Mouse (Mus musculus): ENCODE data around the gene Birc6. TPM values are rescaled to one million over a fixed set of nuclear protein-coding genes. Genes with fewer than 3 reads are reported as not detected.

Gene Birc6
- polyA plus RNA-seq (2014; fragmentation: Illumina TruSeq; extraction: RNeasy Lipid Tissue Mini Kit (QIAGEN cat#74804); ENCODE audit: low read depth, low replicate concordance) = 74.7 TPM

GRCm38 (mm10) chr17:74527729-74528607 lies at the start of gene Birc6:
TSS of gene Birc6 (plus strand) at chr17:74528295.

GRCm38 (mm10) chr17:74489024-74489900 lies 38.8 kb upstream of the Birc6 start, which contains the start of gene Yipf4:
TSS of gene Yipf4 (plus strand) at chr17:74489493.

GRCm38 (mm10) chr17:74717618-74718151 lies 189.6 kb downstream of the Birc6 start, which contains the start of gene Ttc27:
TSS of gene Ttc27 (plus strand) at chr17:74717732.

Other genes with a start within 250 kb of the Birc6 start
- 72.4 TPM for gene Memo1, start 232.8 kb upstream of the Birc6 start, polyA plus RNA-seq (2014; fragmentation: Illumina TruSeq; extraction: RNeasy Lipid Tissue Mini Kit (QIAGEN cat#74804); ENCODE audit: low read depth, low replicate concordance)
- gene Dpy30, start 204.4 kb upstream of the Birc6 start, polyA plus RNA-seq (2014; fragmentation: Illumina TruSeq; extraction: RNeasy Lipid Tissue Mini Kit (QIAGEN cat#74804); ENCODE audit: low read depth, low replicate concordance) = 68.2 TPM
- gene Spast, start 189.3 kb upstream of the Birc6 start, polyA plus RNA-seq (2014; fragmentation: Illumina TruSeq; extraction: RNeasy Lipid Tissue Mini Kit (QIAGEN cat#74804); ENCODE audit: low read depth, low replicate concordance) = 27.9 TPM
- gene Slc30a6, start 132.7 kb upstream of the Birc6 start, polyA plus RNA-seq (2014; fragmentation: Illumina TruSeq; extraction: RNeasy Lipid Tissue Mini Kit (QIAGEN cat#74804); ENCODE audit: low read depth, low replicate concordance) = 10.6 TPM
- 0.19 TPM for gene Nlrc4, start 69.2 kb upstream of the Birc6 start, polyA plus RNA-seq (2014; fragmentation: Illumina TruSeq; extraction: RNeasy Lipid Tissue Mini Kit (QIAGEN cat#74804); ENCODE audit: low read depth, low replicate concordance)
- 135 TPM for gene Yipf4, start 38.8 kb upstream of the Birc6 start, polyA plus RNA-seq (2014; fragmentation: Illumina TruSeq; extraction: RNeasy Lipid Tissue Mini Kit (QIAGEN cat#74804); ENCODE audit: low read depth, low replicate concordance)
- gene Ttc27, start 189.4 kb downstream of the Birc6 start, polyA plus RNA-seq (2014; fragmentation: Illumina TruSeq; extraction: RNeasy Lipid Tissue Mini Kit (QIAGEN cat#74804); ENCODE audit: low read depth, low replicate concordance) = 5.4 TPM

Data from liver, adult 10 weeks (tissue).